Mouse (Mus musculus) liver, adult 2 months (tissue): ENCODE results near the gene Lcorl.

Experiments
- CTCF ChIP-seq: fragments of 200-500 bp; IDR thresholded peaks from 2 replicates; pipeline ENCODE4 v1.5.1; 2011; ENCODE audit warnings: low read depth, low read length, control low read depth
- POLR2A ChIP-seq: fragments of 200-500 bp; IDR thresholded peaks from 2 replicates; pipeline ENCODE4 v1.6.1; 2011; ENCODE audit warnings: low read length, control low read depth; ENCODE audit not compliant: insufficient read depth; ENCODE audit errors: extremely low read depth

DNA sequence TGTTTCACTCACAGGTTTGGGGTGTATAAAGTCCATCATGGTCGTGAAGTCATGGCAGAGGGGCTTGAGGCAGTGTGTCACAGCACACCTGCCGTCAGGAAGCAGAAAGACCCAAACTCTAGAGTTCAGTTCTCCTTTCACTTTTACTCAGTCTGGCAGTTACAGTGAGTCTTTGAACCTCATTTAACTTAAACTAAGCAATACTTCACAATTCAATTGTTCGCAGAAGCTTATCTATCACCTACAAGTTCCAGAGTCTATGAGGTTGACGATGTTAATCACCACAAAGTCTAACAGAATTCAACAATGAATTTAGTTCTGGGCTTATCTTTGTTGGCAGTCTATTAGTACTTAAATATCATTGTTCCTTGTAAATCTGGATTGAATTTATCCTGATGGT, 45.9 kb downstream of the Lcorl start:
- TF ChIP-seq CTCF (no peak), POLR2A (no peak)
